Mouse (Mus musculus): ENCODE data around the gene 1700023F06Rik. TPM values are rescaled to one million over a fixed set of nuclear protein-coding genes. Genes with fewer than 3 reads are reported as not detected.

Gene 1700023F06Rik
- total RNA-seq (2023), result not detected

GRCm38 (mm10) chr11:103208458-103208857, at the start of gene 1700023F06Rik:
1700023F06Rik (minus strand) TSS chr11:103208558.

GRCm38 (mm10) chr11:103217790-103218516, 9.6 kb upstream of the 1700023F06Rik start, which contains the start of gene Spata32:
Spata32 (minus strand) TSS chr11:103218432.

GRCm38 (mm10) chr11:103170494-103171285, 37.7 kb downstream of the 1700023F06Rik start, which contains the start of gene Fmnl1:
Fmnl1 (plus strand) TSS chr11:103171107.

Other genes starting within 250 kb of the 1700023F06Rik start
- gene Nmt1, start 180.4 kb downstream of the 1700023F06Rik start, total RNA-seq (2023), result 10 to 100 TPM; 55.5 to 73.7 TPM
- 10 to 100 TPM; 21.8 to 25.4 TPM for gene Dcakd, start 180.2 kb downstream of the 1700023F06Rik start, total RNA-seq (2023)
- 1 to 10 TPM in 1 of 2 experiments, under 1 TPM in 1; 0.29 to 1.0 TPM for gene Plcd3, start 106.9 kb downstream of the 1700023F06Rik start, total RNA-seq (2023)
- 10 to 100 TPM; 17.5 to 24.9 TPM for gene Acbd4, start 106.9 kb downstream of the 1700023F06Rik start, total RNA-seq (2023)
- 10 to 100 TPM; 37.7 to 39.4 TPM for gene Hexim1, start 92.3 kb downstream of the 1700023F06Rik start, total RNA-seq (2023)
- gene Hexim2, start 76.1 kb downstream of the 1700023F06Rik start, total RNA-seq (2023), result 1 to 10 TPM; 1.0 to 2.0 TPM
- 100 to 1,000 TPM; 653 to 657 TPM for gene Fmnl1, start 37.5 kb downstream of the 1700023F06Rik start, total RNA-seq (2023)
- not detected for gene Spata32, start 9.9 kb upstream of the 1700023F06Rik start, total RNA-seq (2023)
- gene Map3k14, start 58.9 kb upstream of the 1700023F06Rik start, total RNA-seq (2023), result 10 to 100 TPM; 31.1 to 33.7 TPM
- gene Arhgap27, start 155.1 kb upstream of the 1700023F06Rik start, total RNA-seq (2023), result 10 to 100 TPM; 57.4 to 62.2 TPM
- gene Plekhm1, start 204.1 kb upstream of the 1700023F06Rik start, total RNA-seq (2023), result 10 to 100 TPM; 47.6 to 51.5 TPM